Mouse (Mus musculus): ENCODE results near the gene Acadm.

- TF ChIP-seq CTCF (conservative IDR thresholded peaks at IDR 0.05; ENCODE audit: insufficient read depth, insufficient read length, low read depth, low read length) (no peak), POLR2A (IDR thresholded peaks at IDR 0.05; ENCODE audit: low read depth, low read length) (no peak)
Measured at GRCm38 (mm10) chr3:153975791-153976190, 31.4 kb upstream of the Acadm start.

All from kidney, adult 2 months (tissue).